Mouse (Mus musculus) small intestine, adult 2 months (tissue): ENCODE results near the gene Cabp2. TPM values are rescaled to one million over a fixed set of nuclear protein-coding genes. Genes with fewer than 3 reads are reported as not detected.
A peak's percentile ranks its signal among the peaks of the same experiment; 100 is the strongest.

ENCODE experiments used
- H3K27ac ChIP-seq: fragments of 200-500 bp; 2 replicates; pipeline ENCODE4 v1.5.1; 2012; ENCODE audit warnings: low read depth, low read length, control low read depth, inconsistent platforms; ENCODE audit not compliant: insufficient read depth
- H3K27me3 ChIP-seq: fragments of 200-500 bp; 2 replicates; pipeline ENCODE4 v1.6.1; 2012; ENCODE audit warnings: mild to moderate bottlenecking, moderate library complexity, low read length, inconsistent platforms; ENCODE audit not compliant: control insufficient read depth, insufficient read depth
- H3K36me3 ChIP-seq: fragments of 200-500 bp; 2 replicates; pipeline ENCODE4 v1.6.1; 2012; ENCODE audit warnings: mild to moderate bottlenecking, low read length, control low read depth, inconsistent platforms; ENCODE audit not compliant: control insufficient read depth, insufficient read depth
- H3K4me1 ChIP-seq: fragments of 200-500 bp; 2 replicates; pipeline ENCODE4 v1.6.1; 2012; ENCODE audit warnings: low read length, inconsistent platforms, mixed read lengths; ENCODE audit not compliant: control insufficient read depth, insufficient read depth, insufficient read length
- H3K4me3 ChIP-seq: fragments of 200-500 bp; 2 replicates; pipeline ENCODE4 v1.5.1; 2012; ENCODE audit warnings: low read depth, mild to moderate bottlenecking, control low read depth, inconsistent platforms, low read length, moderate library complexity
- CTCF ChIP-seq: fragments of 200-500 bp; IDR thresholded peaks from 2 replicates; pipeline ENCODE4 v1.5.1; 2012; ENCODE audit warnings: low read depth, mild to moderate bottlenecking, control low read depth, inconsistent platforms, low read length, moderate library complexity, mixed read lengths; ENCODE audit not compliant: insufficient replicate concordance, insufficient read length; ENCODE audit errors: extremely low read depth
- POLR2A ChIP-seq: fragments of 200-500 bp; IDR thresholded peaks from 2 replicates; pipeline ENCODE4 v1.6.1; 2012; ENCODE audit warnings: low read depth, mild to moderate bottlenecking, control low read depth, inconsistent platforms, low read length, moderate library complexity
- WGBS: fragments of 180-500 bp; shearing (Covaris S2); methylation state at CpG from one replicate; pipeline ENCODE4 v1.1.7; 2018; 5-methylcytosine and 5-hydroxymethylcytosine counted together
- polyA plus RNA-seq: library from polyadenylated mRNA; depleted of rRNA; stranded (reverse); fragments of >200 nt; gene quantifications from 2 replicates; pipeline ENCODE4 v1.2.3, GENCODE M21; 2012

The Cabp2 gene
- polyA plus RNA-seq, 1 experiment = not detected

GRCm38 (mm10) chr19:4093772-4094171 is 12.4 kb downstream of the Cabp2 start:
- no peak overlapping the region for H3K4me3 ChIP-seq
- no peaks in the 10 kb centered on the region for H3K27me3 ChIP-seq
- H3K27ac ChIP-seq = no peak overlapping the region
- TF ChIP-seq CTCF (no peak), POLR2A (no peak)
- H3K36me3 ChIP-seq = peaks cover 7% of the 10 kb centered on the region; the same call in 1 of the 2 replicates
- 29% methylated on average over 7 of the region's 7 CpGs for WGBS
- peaks cover 25% of the 10 kb centered on the region for H3K4me1 ChIP-seq

- Histone ChIP-seq H3K27ac (no peak overlapping the region), H3K4me3 (no peak overlapping the region), H3K4me1 (peaks cover 29% of the 10 kb centered on the region), H3K27me3 (no peaks in the 10 kb centered on the region), H3K36me3 (peaks cover 7% of the 10 kb centered on the region; the same call in 1 of the 2 replicates)
- 28% methylated on average over 3 of the region's 3 CpGs for WGBS
- TF ChIP-seq CTCF (no peak), POLR2A (no peak)
Observed at GRCm38 (mm10) chr19:4094348-4094747, 13.0 kb downstream of the Cabp2 start.

- Histone ChIP-seq H3K4me1 (peaks cover 31% of the 10 kb centered on the region), H3K27me3 (no peaks in the 10 kb centered on the region), H3K36me3 (peaks cover 7% of the 10 kb centered on the region; the same call in 1 of the 2 replicates), H3K27ac (no peak overlapping the region), H3K4me3 (no peak overlapping the region)
- WGBS = 64% methylated on average over 5 of the region's 5 CpGs
- TF ChIP-seq POLR2A = no peak
Observed at GRCm38 (mm10) chr19:4094774-4095303, 13.5 kb downstream of the Cabp2 start.

- H3K27me3 ChIP-seq = no peaks in the 10 kb centered on the region
- no peak for TF ChIP-seq CTCF
- TF ChIP-seq POLR2A = no peak
- H3K4me1 ChIP-seq = peaks cover 34% of the 10 kb centered on the region
- H3K4me3 ChIP-seq = no peak overlapping the region
- WGBS = 82% methylated on average over 3 of the region's 3 CpGs
- peaks cover 7% of the 10 kb centered on the region; the same call in 1 of the 2 replicates for H3K36me3 ChIP-seq
- no peak overlapping the region for H3K27ac ChIP-seq
Observed at GRCm38 (mm10) chr19:4095802-4096201, 14.4 kb downstream of the Cabp2 start.

GRCm38 (mm10) chr19:4096642-4097440 is 15.5 kb downstream of the Cabp2 start, which contains the start of gene Cdk2ap2:
Cdk2ap2 (plus strand) TSS chr19:4097182.
- 1% methylated on average over 64 of the region's 65 CpGs for WGBS
- TF ChIP-seq CTCF (no peak), POLR2A (peak; percentile 89)
- Histone ChIP-seq H3K4me3 (peak within 1 kb of the TSS; percentile 81), H3K36me3 (peaks cover 7% of the 10 kb centered on the region; the same call in 1 of the 2 replicates), H3K27me3 (no peaks in the 10 kb centered on the region), H3K27ac (peak within 1 kb of the TSS; percentile 93), H3K4me1 (peaks cover 36% of the 10 kb centered on the region)

GRCm38 (mm10) chr19:4097441-4097825 is 16.1 kb downstream of the Cabp2 start:
- Histone ChIP-seq H3K36me3 (peaks cover 7% of the 10 kb centered on the region; the same call in 1 of the 2 replicates), H3K27ac (peak overlapping the region; percentile 88), H3K4me3 (peak overlapping the region; percentile 81), H3K27me3 (no peaks in the 10 kb centered on the region), H3K4me1 (peaks cover 35% of the 10 kb centered on the region)
- no peak; the same call in 1 of the 2 replicates for TF ChIP-seq POLR2A
- no peak for TF ChIP-seq CTCF
- WGBS = 2% methylated on average over 21 of the region's 21 CpGs

- H3K27ac ChIP-seq = no peak overlapping the region
- peaks cover 33% of the 10 kb centered on the region for H3K4me1 ChIP-seq
- peaks cover 10% of the 10 kb centered on the region for H3K36me3 ChIP-seq
- TF ChIP-seq POLR2A (no peak), CTCF (no peak)
- H3K27me3 ChIP-seq = no peaks in the 10 kb centered on the region
- peak overlapping the region; percentile 24 for H3K4me3 ChIP-seq
- 75% methylated on average over 13 of the region's 13 CpGs for WGBS
Observed at GRCm38 (mm10) chr19:4098426-4098825, 17.0 kb downstream of the Cabp2 start.
